18 mouse cellular contexts compared by ENCODE assay signal in genomic region chr6:143155996-143156395, GRCm38 (mm10).
"Had no signal": no experiment of that assay in that cellular context is flagged by ENCODE, and none has a peak within 500 bp of the region (broad histone marks: within the 10 kb centered on the region; RNA-seq: fewer than 3 reads in every experiment).

No protein-coding gene starts in this region.

- H3K4me2 ChIP-seq: limb, embryonic 12.5 days; limb, embryonic 15.5 days; liver, embryonic 11.5 days; lung, embryonic 14.5 days; midbrain, embryonic 13.5 days; stomach, embryonic 15.5 days had no signal

- DNase-seq: kidney, adult 9 months; kidney, postnatal 10 days; kidney, postnatal 36 days; left cerebral cortex, postnatal 4 days; liver, postnatal 0 days; lung, embryonic 14.5 days; right cerebral cortex, postnatal 25 days; spleen, adult 18-20 months; thymus, postnatal 4 days had no signal

- H3K9ac ChIP-seq: limb, embryonic 12.5 days; limb, embryonic 15.5 days; liver, embryonic 14.5 days; liver, postnatal 0 days; lung, embryonic 14.5 days; midbrain, embryonic 13.5 days; stomach, embryonic 15.5 days had no signal

- ATAC-seq: intestine, postnatal 0 days; liver, postnatal 0 days; lung, postnatal 0 days; midbrain, embryonic 13.5 days had no signal

- H3K9me3 ChIP-seq: limb, embryonic 12.5 days; limb, embryonic 15.5 days; midbrain, embryonic 13.5 days; stomach, embryonic 15.5 days had no signal

- H3K27me3 ChIP-seq: limb, embryonic 12.5 days; limb, embryonic 15.5 days; midbrain, embryonic 13.5 days; stomach, embryonic 15.5 days had no signal

- H3K4me3 ChIP-seq: limb, embryonic 12.5 days; limb, embryonic 15.5 days; midbrain, embryonic 13.5 days; stomach, embryonic 15.5 days had no signal

- H3K27ac ChIP-seq: limb, embryonic 15.5 days; liver, embryonic 14.5 days; macrophage; midbrain, embryonic 13.5 days; stomach, embryonic 15.5 days had no signal

- H3K36me3 ChIP-seq: limb, embryonic 12.5 days; limb, embryonic 15.5 days; midbrain, embryonic 13.5 days; stomach, embryonic 15.5 days had no signal
